In genomic region chr1:127348642-127349341, GRCm38 (mm10) we compare ENCODE assay signal across 9 mouse cellular contexts.
DNase-seq lines count a peak whose midpoint lies in the region; ATAC-seq and TF ChIP-seq lines count a peak whose summit lies in the region.
"Had no signal": no experiment of that assay in that cellular context is flagged by ENCODE, and none has a peak within 500 bp of the region (broad histone marks: within the 10 kb centered on the region; RNA-seq: fewer than 3 reads in every experiment).

No protein-coding gene starts in this region.

- in situ Hi-C loops in CH12.LX (cut with MboI; ENCODE audit: low pct_ligation_motif_present, low pct_unique_long_range_greater_than_20kb, low sequenced_read_pairs): no loop called here

- no peaks in the 10 kb centered on the region for H3K27me3 ChIP-seq in kidney, postnatal 0 days (ENCODE audit: insufficient read depth, low read length)
- no peaks in the 10 kb centered on the region for H3K27me3 ChIP-seq in CH12.LX (replicated peaks)
- H3K27me3 ChIP-seq in heart, embryonic 15.5 days: no peaks in the 10 kb centered on the region
- H3K27me3 ChIP-seq: limb, embryonic 13.5 days had no signal

- no peak overlapping the region for H3K4me2 ChIP-seq in kidney, postnatal 0 days (ENCODE audit: low read length)
- peak overlapping the region; percentile 67 for H3K4me2 ChIP-seq in CH12.LX (ENCODE audit: insufficient read depth, low read depth, poor library complexity, severe bottlenecking)
- H3K4me2 ChIP-seq in heart, embryonic 15.5 days: peak overlapping the region; percentile 37
- H3K4me2 ChIP-seq: limb, embryonic 13.5 days had no signal

- dilution Hi-C loops in CH12.LX (cut with MboI; ENCODE audit: extremely low pct_ligation_motif_present, extremely low pct_unique_long_range_greater_than_20kb, low sequenced_read_pairs): no loop called here

- WGBS in kidney, postnatal 0 days: 31% methylated on average over 9 of the region's 9 CpGs
- 20% methylated on average over 9 of the region's 9 CpGs for WGBS in heart, embryonic 15.5 days

- no peaks in the 10 kb centered on the region for H3K79me2 ChIP-seq in CH12.LX (replicated peaks; ENCODE audit: control insufficient read depth, extremely low read depth, insufficient read depth, poor library complexity, severe bottlenecking)

- peak; percentile 53; the same call in 1 of the 2 replicates for TF ChIP-seq EP300 in CH12.LX (IDR thresholded peaks at IDR 0.05; ENCODE audit: low read length)

- H3K4me1 ChIP-seq in kidney, postnatal 0 days (replicated peaks; ENCODE audit: insufficient read depth, low read length): 0 out of 2 replicates have a peak, but pooled peaks cover 7% of the 10 kb centered on the region
- H3K4me1 ChIP-seq in CH12.LX (ENCODE audit: control insufficient read depth in 1 of 2, insufficient read depth in 2 of 2): peaks cover 34 to 69% of the 10 kb centered on the region in 2 experiments
- H3K4me1 ChIP-seq in heart, embryonic 15.5 days (replicated peaks): peaks cover 74% of the 10 kb centered on the region

- H3K4me3 ChIP-seq in kidney, postnatal 0 days (replicated peaks; ENCODE audit: low read depth, low read length): no peak overlapping the region
- H3K4me3 ChIP-seq in CH12.LX (replicated peaks in 1 of 3; ENCODE audit: low read depth in 2 of 3, low read length in 2 of 3, poor library complexity in 1 of 3): no peak overlapping the region
- no peak overlapping the region for H3K4me3 ChIP-seq in heart, embryonic 15.5 days
- H3K4me3 ChIP-seq: limb, embryonic 13.5 days had no signal

- TF ChIP-seq POLR2A in CH12.LX (IDR thresholded peaks at IDR 0.05; ENCODE audit: low read depth, low read length): no peak

- no peaks in the 10 kb centered on the region for H3K9me3 ChIP-seq in kidney, postnatal 0 days (replicated peaks; ENCODE audit: low read length)
- no peaks in the 10 kb centered on the region for H3K9me3 ChIP-seq in CH12.LX (replicated peaks; ENCODE audit: low read length)
- H3K9me3 ChIP-seq in heart, embryonic 15.5 days (replicated peaks): no peaks in the 10 kb centered on the region
- H3K9me3 ChIP-seq: limb, embryonic 13.5 days had no signal

- no peak overlapping the region for H3K9ac ChIP-seq in kidney, postnatal 0 days (ENCODE audit: low read depth, low read length)
- no peak overlapping the region for H3K9ac ChIP-seq in CH12.LX (ENCODE audit: insufficient read depth, low read depth)
- no peak overlapping the region for H3K9ac ChIP-seq in heart, embryonic 15.5 days
- H3K9ac ChIP-seq: limb, embryonic 13.5 days had no signal

- no peaks in the 10 kb centered on the region for H3K36me3 ChIP-seq in kidney, postnatal 0 days (ENCODE audit: insufficient read depth, low read length)
- peaks cover 0 to 15% of the 10 kb centered on the region in 2 experiments for H3K36me3 ChIP-seq in CH12.LX (replicated peaks in 1 of 2; ENCODE audit: control insufficient read depth in 1 of 2, insufficient read depth in 1 of 2, low read length in 1 of 2)
- H3K36me3 ChIP-seq in heart, embryonic 15.5 days: no peaks in the 10 kb centered on the region
- H3K36me3 ChIP-seq: limb, embryonic 13.5 days had no signal

- no peak for TF ChIP-seq RAD21 in CH12.LX (IDR thresholded peaks at IDR 0.05; ENCODE audit: low read depth, low read length)

- no peak for TF ChIP-seq CTCF in kidney, postnatal 0 days (IDR thresholded peaks at IDR 0.05; ENCODE audit: low read depth)
- TF ChIP-seq CTCF in CH12.LX (conservative IDR thresholded peaks at IDR 0.05 in 1 of 2, IDR thresholded peaks at IDR 0.05 in 1 of 2; ENCODE audit: low read depth in 2 of 2, low read length in 2 of 2): no peak

- peak; percentile 58 for DNase-seq in kidney, postnatal 0 days (ENCODE audit: low spot score)
- DNase-seq in kidney, adult 8-10 months: no peak
- peak; percentile 30 for DNase-seq in CH12.LX (ENCODE audit: extremely low read depth)
- peak; percentile 78 for DNase-seq in adipocyte (ENCODE audit: low spot score)
- no peak for DNase-seq in adrenal gland, adult 18-20 months (ENCODE audit: low spot score in 2 of 2)
- DNase-seq in left cerebral cortex, adult 18-20 months (ENCODE audit: low spot score in 2 of 2): no peak
- DNase-seq in thymus, postnatal 10 days (ENCODE audit: low spot score in 2 of 2): no peak

- no peak for ATAC-seq in kidney, postnatal 0 days (replicated peaks; ENCODE audit: low FRiP score, low read depth)
- peak; percentile 82 for ATAC-seq in heart, embryonic 15.5 days (replicated peaks; ENCODE audit: insufficient number of reproducible peaks, insufficient read depth, low FRiP score, low read depth)

- no peak overlapping the region for H3K27ac ChIP-seq in kidney, postnatal 0 days
- no peak overlapping the region for H3K27ac ChIP-seq in CH12.LX (ENCODE audit: insufficient read depth, low read depth)
- peak overlapping the region; percentile 88 for H3K27ac ChIP-seq in heart, embryonic 15.5 days
- H3K27ac ChIP-seq: limb, embryonic 13.5 days had no signal

TF ChIP-seq in CH12.LX, 34 proteins besides CTCF, POLR2A, EP300 and RAD21:
- TF ChIP-seq ZMIZ1 (IDR thresholded peaks at IDR 0.05; ENCODE audit: low read depth, low read length) (no peak), BHLHE40 (IDR thresholded peaks at IDR 0.05; ENCODE audit: low read depth, low read length) (0 out of 2 replicates have a peak, but pooled peaks have one; percentile 24), IRF4 (IDR thresholded peaks at IDR 0.05; ENCODE audit: low read depth, low read length) (peak; percentile 53; the same call in 1 of the 2 replicates), HCFC1 (IDR thresholded peaks at IDR 0.05; ENCODE audit: low read depth, low read length) (no peak), USF1 (IDR thresholded peaks at IDR 0.05; ENCODE audit: low read depth, low read length) (no peak)
TF ChIP-seq in CH12.LX: peak in this region for 2.

Comparison
In these comparisons a context has a peak if more than half of its experiments do, and no peak if none do; other contexts are left out.
1. DNase-seq: peak in kidney, postnatal 0 days (single experiment), CH12.LX (single experiment) and adipocyte (single experiment); none in kidney, adult 8-10 months (0 of 2), adrenal gland, adult 18-20 months (0 of 2), left cerebral cortex, adult 18-20 months (0 of 2) and thymus, postnatal 10 days (0 of 2).